Comparison of ENCODE assay signal across 9 mouse cellular contexts in the genomic region with DNA sequence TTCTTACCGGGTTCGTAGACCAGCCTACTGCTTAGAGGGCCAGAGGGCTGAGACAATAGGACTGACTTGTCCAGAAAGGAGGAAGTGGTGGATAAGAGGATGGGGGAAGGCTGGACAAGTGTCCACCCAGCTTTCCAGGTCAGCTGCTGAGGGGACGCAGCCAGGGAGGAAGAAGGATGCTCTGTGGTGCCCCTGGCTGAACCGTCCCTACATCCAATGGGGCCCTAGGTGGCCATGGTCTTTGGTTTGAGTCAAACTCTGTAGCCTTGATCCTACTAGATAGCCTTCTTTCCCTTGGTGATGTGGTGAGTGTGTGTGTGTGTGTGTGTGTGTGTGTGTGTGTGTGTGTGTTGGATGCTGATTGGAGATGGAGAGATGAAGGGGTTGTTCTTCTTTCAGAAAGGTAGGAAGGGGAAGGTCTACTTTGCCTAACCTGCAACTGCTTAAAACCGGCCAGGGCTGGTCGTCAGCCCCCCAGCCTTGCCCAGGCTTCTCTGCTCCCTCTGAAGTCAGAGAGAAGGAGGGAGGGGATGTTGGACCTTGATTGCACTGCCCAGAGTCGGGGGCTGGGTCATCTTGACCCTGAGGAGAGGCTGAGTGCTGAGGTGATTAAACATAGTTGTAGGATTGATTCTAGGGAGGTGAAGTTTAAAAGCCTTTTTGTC. TPM values are rescaled to one million over a fixed set of nuclear protein-coding genes. Genes with fewer than 3 reads are reported as not detected.
DNase-seq lines count a peak whose midpoint lies in the region; ATAC-seq and TF ChIP-seq lines count a peak whose summit lies in the region.
"Had no signal": no experiment of that assay in that cellular context is flagged by ENCODE, and none has a peak within 500 bp of the region (broad histone marks: within the 10 kb centered on the region; RNA-seq: fewer than 3 reads in every experiment).

No protein-coding gene starts in this region.

- peaks cover 9% of the 10 kb centered on the region for H3K27me3 ChIP-seq in heart, embryonic 16.5 days (ENCODE audit: control insufficient read depth, insufficient read depth, low read length)
- no peaks in the 10 kb centered on the region; the same call in 1 of the 2 replicates for H3K27me3 ChIP-seq in embryonic facial prominence, embryonic 13.5 days
- H3K27me3 ChIP-seq in intestine, embryonic 14.5 days (replicated peaks; ENCODE audit: control insufficient read depth, insufficient read depth, low read length), result no peaks in the 10 kb centered on the region
- H3K27me3 ChIP-seq in midbrain, embryonic 14.5 days (ENCODE audit: control insufficient read depth, insufficient read depth, low read length), result peaks cover 50% of the 10 kb centered on the region

- no peaks in the 10 kb centered on the region for H3K9me3 ChIP-seq in heart, embryonic 16.5 days (replicated peaks; ENCODE audit: control insufficient read depth, low read length)
- no peaks in the 10 kb centered on the region for H3K9me3 ChIP-seq in embryonic facial prominence, embryonic 13.5 days
- H3K9me3 ChIP-seq in intestine, embryonic 14.5 days (ENCODE audit: control insufficient read depth, low read length), result no peaks in the 10 kb centered on the region
- H3K9me3 ChIP-seq in midbrain, embryonic 14.5 days (ENCODE audit: control insufficient read depth, low read length), result no peaks in the 10 kb centered on the region

- peak overlapping the region; percentile 99 for H3K4me2 ChIP-seq in heart, embryonic 16.5 days (ENCODE audit: low read depth, low read length)
- peak overlapping the region; percentile 97 for H3K4me2 ChIP-seq in embryonic facial prominence, embryonic 13.5 days
- peak overlapping the region; percentile 99 for H3K4me2 ChIP-seq in intestine, embryonic 14.5 days (ENCODE audit: low read length)
- H3K4me2 ChIP-seq in midbrain, embryonic 14.5 days (ENCODE audit: low read length), result peak overlapping the region; percentile 97

- intact Hi-C loops in heart, postnatal 25 days (cut with DNase I), result no loop called here
- intact Hi-C loops in left cerebral cortex, adult 2 months (cut with DNase I), result loop anchor here (5.0 kb wide), 1 partner anchor 36 kb away; no protein-coding TSS in a partner anchor

- no peak for TF ChIP-seq CTCF in left cerebral cortex, adult 2 months (IDR thresholded peaks at IDR 0.05)

- no peaks in the 10 kb centered on the region for H3K36me3 ChIP-seq in heart, embryonic 16.5 days (ENCODE audit: control insufficient read depth, insufficient read depth)
- H3K36me3 ChIP-seq in embryonic facial prominence, embryonic 13.5 days, result no peaks in the 10 kb centered on the region
- no peaks in the 10 kb centered on the region for H3K36me3 ChIP-seq in intestine, embryonic 14.5 days (ENCODE audit: control insufficient read depth, insufficient read depth, low read length)
- H3K36me3 ChIP-seq in midbrain, embryonic 14.5 days (ENCODE audit: control insufficient read depth, insufficient read depth, low read length), result no peaks in the 10 kb centered on the region

- peak overlapping the region; percentile 82 for H3K4me3 ChIP-seq in heart, embryonic 16.5 days (ENCODE audit: low read length)
- H3K4me3 ChIP-seq in embryonic facial prominence, embryonic 13.5 days, result peak overlapping the region; percentile 75
- H3K4me3 ChIP-seq in intestine, embryonic 14.5 days (ENCODE audit: low read depth, low read length), result peak overlapping the region; percentile 70
- H3K4me3 ChIP-seq in midbrain, embryonic 14.5 days (replicated peaks; ENCODE audit: low read depth, low read length), result no peak overlapping the region
- H3K4me3 ChIP-seq in left cerebral cortex, adult 2 months, result no peak overlapping the region

- H3K27ac ChIP-seq in heart, embryonic 16.5 days (ENCODE audit: low read length), result peak overlapping the region; percentile 41; the same call in 1 of the 2 replicates
- H3K27ac ChIP-seq in embryonic facial prominence, embryonic 13.5 days, result peak overlapping the region; percentile 94
- peak overlapping the region; percentile 88; the same call in 1 of the 2 replicates for H3K27ac ChIP-seq in intestine, embryonic 14.5 days (ENCODE audit: low read depth)
- H3K27ac ChIP-seq in midbrain, embryonic 14.5 days (replicated peaks; ENCODE audit: low read depth, low read length), result no peak overlapping the region
- H3K27ac ChIP-seq in left cerebral cortex, adult 2 months, result no peak overlapping the region

- H3K9ac ChIP-seq in heart, embryonic 16.5 days (ENCODE audit: low read length), result peak overlapping the region; percentile 82
- H3K9ac ChIP-seq in embryonic facial prominence, embryonic 13.5 days, result peak overlapping the region; percentile 91
- H3K9ac ChIP-seq in intestine, embryonic 14.5 days (ENCODE audit: low read length), result peak overlapping the region; percentile 80
- H3K9ac ChIP-seq in midbrain, embryonic 14.5 days (replicated peaks; ENCODE audit: low read length), result no peak overlapping the region

- WGBS in heart, embryonic 16.5 days, result 28% methylated on average over 7 of the region's 7 CpGs
- WGBS in embryonic facial prominence, embryonic 13.5 days, result 6% methylated on average over 7 of the region's 7 CpGs
- 11% methylated on average over 7 of the region's 7 CpGs for WGBS in intestine, embryonic 14.5 days
- 17% methylated on average over 7 of the region's 7 CpGs for WGBS in midbrain, embryonic 14.5 days

- no peak for ATAC-seq in heart, embryonic 16.5 days (replicated peaks; ENCODE audit: extremely low read depth, insufficient read depth, low FRiP score)
- no peak for ATAC-seq in embryonic facial prominence, embryonic 13.5 days (ENCODE audit: insufficient number of reproducible peaks, insufficient read depth, low FRiP score, low TSS enrichment, low read depth)
- ATAC-seq in intestine, embryonic 14.5 days (replicated peaks; ENCODE audit: low FRiP score, low TSS enrichment, low read depth), result no peak
- ATAC-seq in midbrain, embryonic 14.5 days (ENCODE audit: low FRiP score, low TSS enrichment), result no peak

- no peak for DNase-seq in heart, postnatal 25 days (ENCODE audit: low spot score)
- DNase-seq in intestine, embryonic 14.5 days (ENCODE audit: low spot score), result no peak
- DNase-seq in midbrain, embryonic 14.5 days, result no peak
- DNase-seq in left cerebral cortex, adult 2 months (ENCODE audit: extremely low spot score in 1 of 2, low spot score in 2 of 2), result no peak
- DNase-seq in Muller cell, postnatal 12 days (ENCODE audit: inconsistent ontology term), result no peak
- DNase-seq in retina, postnatal 1 day, result no peak

- peaks cover 5% of the 10 kb centered on the region; the same call in 1 of the 2 replicates for H3K4me1 ChIP-seq in heart, embryonic 16.5 days (ENCODE audit: control insufficient read depth, insufficient read depth, low read length)
- H3K4me1 ChIP-seq in embryonic facial prominence, embryonic 13.5 days, result peaks cover 38% of the 10 kb centered on the region
- peaks cover 14% of the 10 kb centered on the region for H3K4me1 ChIP-seq in intestine, embryonic 14.5 days (replicated peaks; ENCODE audit: control insufficient read depth, insufficient read depth, low read length)
- peaks cover 17% of the 10 kb centered on the region for H3K4me1 ChIP-seq in midbrain, embryonic 14.5 days (ENCODE audit: control insufficient read depth, insufficient read depth, low read length)

RNA-seq across cellular contexts. Expression of gene Gprc5c, which starts 2.4 kb away (rescaled TPM):
- 14.5 and 15.4 TPM in 2 replicates for polyA plus RNA-seq in heart, embryonic 16.5 days (2015; fragmentation: Nextera tagmentation; extraction: Ambion mirVana)
- 1 to 10 TPM; 6.4 to 9.7 TPM for total RNA-seq in heart, postnatal 25 days (2021)
- 44.4 and 44.8 TPM in 2 replicates for polyA plus RNA-seq in embryonic facial prominence, embryonic 13.5 days (2015; fragmentation: Nextera tagmentation; extraction: Ambion mirVana)
- polyA plus RNA-seq in intestine, embryonic 14.5 days (2014; fragmentation: Nextera tagmentation; extraction: Ambion mirVana), result 21.8 and 23.6 TPM in 2 replicates
- polyA plus RNA-seq in midbrain, embryonic 14.5 days (2014; fragmentation: Nextera tagmentation; extraction: Ambion mirVana), result 2.1 and 7.0 TPM in 2 replicates
- 1 to 10 TPM; 4.0 to 5.4 TPM for total RNA-seq in left cerebral cortex, adult 2 months (2021)

RNA-seq across cellular contexts. Expression of gene Cd300a, which starts 36.5 kb away (rescaled TPM):
- polyA plus RNA-seq in heart, embryonic 16.5 days (2015; fragmentation: Nextera tagmentation; extraction: Ambion mirVana), result 1.2 and 1.4 TPM in 2 replicates
- total RNA-seq in heart, postnatal 25 days (2021), result under 1 TPM; 0.81 to 0.99 TPM
- polyA plus RNA-seq in embryonic facial prominence, embryonic 13.5 days (2015; fragmentation: Nextera tagmentation; extraction: Ambion mirVana), result 1.0 and 2.3 TPM in 2 replicates
- polyA plus RNA-seq in intestine, embryonic 14.5 days (2014; fragmentation: Nextera tagmentation; extraction: Ambion mirVana), result 0.89 and 1.3 TPM in 2 replicates
- 0.72 and 1.7 TPM in 2 replicates for polyA plus RNA-seq in midbrain, embryonic 14.5 days (2014; fragmentation: Nextera tagmentation; extraction: Ambion mirVana)
- total RNA-seq in left cerebral cortex, adult 2 months (2021), result under 1 TPM; 0.56 to 0.84 TPM

RNA-seq across cellular contexts. Expression of gene Gpr142, which starts 54.6 kb away (rescaled TPM):
- not detected in 2 replicates for polyA plus RNA-seq in heart, embryonic 16.5 days (2015; fragmentation: Nextera tagmentation; extraction: Ambion mirVana)
- total RNA-seq in heart, postnatal 25 days (2021), result not detected
- not detected in 2 replicates for polyA plus RNA-seq in embryonic facial prominence, embryonic 13.5 days (2015; fragmentation: Nextera tagmentation; extraction: Ambion mirVana)
- polyA plus RNA-seq in intestine, embryonic 14.5 days (2014; fragmentation: Nextera tagmentation; extraction: Ambion mirVana), result 0.16 TPM in 1 of 2 replicates, not detected in the other
- polyA plus RNA-seq in midbrain, embryonic 14.5 days (2014; fragmentation: Nextera tagmentation; extraction: Ambion mirVana), result not detected in 2 replicates
- not detected for total RNA-seq in left cerebral cortex, adult 2 months (2021)
- total RNA-seq: left cerebral cortex, adult 18-20 months had no signal

RNA-seq across cellular contexts. Expression of gene Btbd17, which starts 57.6 kb away (rescaled TPM):
- polyA plus RNA-seq in heart, embryonic 16.5 days (2015; fragmentation: Nextera tagmentation; extraction: Ambion mirVana), result not detected in 2 replicates
- not detected for total RNA-seq in heart, postnatal 25 days (2021)
- polyA plus RNA-seq in embryonic facial prominence, embryonic 13.5 days (2015; fragmentation: Nextera tagmentation; extraction: Ambion mirVana), result 1.1 and 1.6 TPM in 2 replicates
- 1.2 and 2.9 TPM in 2 replicates for polyA plus RNA-seq in intestine, embryonic 14.5 days (2014; fragmentation: Nextera tagmentation; extraction: Ambion mirVana)
- 18.6 and 21.6 TPM in 2 replicates for polyA plus RNA-seq in midbrain, embryonic 14.5 days (2014; fragmentation: Nextera tagmentation; extraction: Ambion mirVana)
- 10 to 100 TPM; 29.5 to 29.8 TPM for total RNA-seq in left cerebral cortex, adult 2 months (2021)

Comparison
In these comparisons a context has a peak if more than half of its experiments do, and no peak if none do; other contexts are left out.
1. H3K27ac ChIP-seq: peak in heart, embryonic 16.5 days (single experiment), embryonic facial prominence, embryonic 13.5 days (single experiment) and intestine, embryonic 14.5 days (single experiment); none in midbrain, embryonic 14.5 days (single experiment) and left cerebral cortex, adult 2 months (single experiment).
2. H3K4me3 ChIP-seq: peak in heart, embryonic 16.5 days (single experiment), embryonic facial prominence, embryonic 13.5 days (single experiment) and intestine, embryonic 14.5 days (single experiment); none in midbrain, embryonic 14.5 days (single experiment) and left cerebral cortex, adult 2 months (single experiment).
3. Peak in every context shown above with its lines, with median percentiles within 50 percentile points of each other: H3K4me2 ChIP-seq.